Mouse (Mus musculus) lung, adult 2 months (tissue): Measurements from ENCODE around the gene Shld2.

Experiments used
- CTCF ChIP-seq: fragments of 200-500 bp; IDR thresholded peaks from 2 replicates; pipeline ENCODE4 v1.5.1; 2011; ENCODE audit warnings: mild to moderate bottlenecking, low read length, control low read depth; ENCODE audit not compliant: insufficient read depth
- POLR2A ChIP-seq: fragments of 200-500 bp; IDR thresholded peaks from 2 replicates; pipeline ENCODE4 v1.6.1; 2011; ENCODE audit warnings: low read depth, mild to moderate bottlenecking, control low read depth, low read length, borderline replicate concordance; ENCODE audit errors: extremely low read depth

DNA sequence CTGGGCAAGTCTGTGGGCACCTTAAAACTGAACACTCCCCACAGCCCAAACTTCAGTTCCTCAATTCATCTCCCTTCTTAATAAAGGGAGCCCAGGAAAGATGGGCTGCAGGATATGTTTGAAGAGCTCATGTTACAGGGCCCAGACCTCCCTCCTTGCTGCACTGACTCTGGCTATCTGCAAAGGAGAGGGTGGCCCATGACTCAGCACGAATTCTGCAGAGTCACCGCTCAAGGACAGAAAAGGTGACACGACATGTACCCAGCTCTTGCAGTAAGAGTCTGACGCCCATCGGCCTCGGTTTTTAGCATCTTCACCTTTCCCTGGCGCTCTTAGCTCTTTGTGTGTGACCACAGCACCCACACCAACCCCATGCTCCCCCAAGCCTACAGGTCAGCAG is 119.9 kb downstream of the Shld2 start:
- TF ChIP-seq CTCF (no peak), POLR2A (no peak)
